Mouse (Mus musculus) heart, postnatal 0 days (tissue): Measurements from ENCODE around the gene Det1. TPM values are rescaled to one million over a fixed set of nuclear protein-coding genes. Genes with fewer than 3 reads are reported as not detected.

Source experiments
- ATAC-seq: fragments of 200-750 bp; cut with Nextera tagmentation; 2 replicates; pipeline ENCODE4 v1.8.0; 2017; ENCODE audit warnings: low read depth, moderate number of reproducible peaks, moderate library complexity; ENCODE audit not compliant: insufficient read depth
- DNase-seq: peaks from one replicate; pipeline ENCODE4 v3.0.0-alpha.2; 2016; ENCODE audit warnings: low spot score
- H3K27ac ChIP-seq: fragments of 300-500 bp; sonication (generic); 2 replicates; pipeline ENCODE4 v1.5.1; 2014; ENCODE audit warnings: low read depth, mild to moderate bottlenecking
- H3K27me3 ChIP-seq: fragments of 300-500 bp; sonication (generic); 2 replicates; pipeline ENCODE4 v1.6.1; 2014; ENCODE audit warnings: low read length, mixed read lengths; ENCODE audit not compliant: control insufficient read depth, insufficient read depth
- H3K36me3 ChIP-seq: fragments of 300-500 bp; sonication (generic); replicated peaks from 2 replicates; pipeline ENCODE4 v1.6.1; 2014; ENCODE audit warnings: low read length, mixed read lengths; ENCODE audit not compliant: control insufficient read depth, insufficient read depth
- H3K4me1 ChIP-seq: fragments of 300-500 bp; sonication (generic); 2 replicates; pipeline ENCODE4 v1.6.1; 2014; ENCODE audit warnings: antibody characterized with exemption; ENCODE audit not compliant: control insufficient read depth, insufficient read depth
- H3K4me2 ChIP-seq: fragments of 300-500 bp; sonication (generic); 2 replicates; pipeline ENCODE4 v1.6.1; 2014; ENCODE audit warnings: low read depth, mild to moderate bottlenecking, low read length, moderate library complexity
- H3K4me3 ChIP-seq: fragments of 300-500 bp; sonication (generic); 2 replicates; pipeline ENCODE4 v1.5.1; 2014; ENCODE audit warnings: low read depth, low read length
- H3K9ac ChIP-seq: fragments of 300-500 bp; sonication (generic); replicated peaks from 2 replicates; pipeline ENCODE4 v1.6.1; 2014; ENCODE audit warnings: low read depth, low read length, mixed read lengths
- H3K9me3 ChIP-seq: fragments of 300-500 bp; sonication (generic); replicated peaks from 2 replicates; pipeline ENCODE4 v1.6.1; 2016; ENCODE audit warnings: low read length; ENCODE audit not compliant: control insufficient read depth
- CTCF ChIP-seq: IDR thresholded peaks from 2 replicates; pipeline ENCODE4 v1.5.1; 2016; ENCODE audit warnings: antibody characterized with exemption, control low read depth, low read depth
- EP300 ChIP-seq: IDR thresholded peaks from 2 replicates; pipeline ENCODE4 v1.6.1; 2016; ENCODE audit warnings: antibody characterized with exemption, low read depth
- WGBS: fragments of 180-500 bp; shearing (Covaris S2); extraction: QIAGEN DNeasy Blood & Tissue Kit; methylation state at CpG from one replicate; pipeline ENCODE4 v1.1.7; 2014; 5-methylcytosine and 5-hydroxymethylcytosine counted together
- microRNA-seq: library from miRNA; unstranded; fragments of <30 nt; microRNA quantifications from one replicate; pipeline ENCODE4, GENCODE M21; 2016
- polyA plus RNA-seq: library from polyadenylated mRNA; unstranded; fragments of >200 nt; fragmentation: Nextera tagmentation; extraction: Ambion mirVana; gene quantifications from 2 replicates; pipeline ENCODE4 v1.2.1, GENCODE M21; 2015
- total RNA-seq: library from RNA; depleted of rRNA; stranded (reverse); fragments of >200 nt; gene quantifications from 2 replicates; pipeline ENCODE4 v1.2.3, GENCODE M21; 2014; ENCODE audit warnings: low replicate concordance; rRNA removed

Gene Det1
- total and polyA plus RNA-seq, 2 experiments from 2014 or later: 8.2 to 11.1 TPM

- TF ChIP-seq EP300 (no peak), CTCF (peak; percentile 92)
- H3K27ac ChIP-seq: no peak overlapping the region
- H3K36me3 ChIP-seq: peaks cover 40% of the 10 kb centered on the region
- H3K27me3 ChIP-seq: no peaks in the 10 kb centered on the region
- ATAC-seq (peak; percentile 65), DNase-seq (peak; percentile 81)
- H3K4me1 ChIP-seq: peaks cover 14% of the 10 kb centered on the region
- H3K4me3 ChIP-seq: no peak overlapping the region
- H3K4me2 ChIP-seq: no peak overlapping the region
- WGBS: 78% methylated on average over 15 of the region's 15 CpGs
- H3K9ac ChIP-seq: no peak overlapping the region
- no peaks in the 10 kb centered on the region for H3K9me3 ChIP-seq
Observed at GRCm38 (mm10) chr7:78791359-78792222, 55.5 kb downstream of the Det1 start.

GRCm38 (mm10) chr7:78787793-78788380 lies 59.2 kb downstream of the Det1 start:
- no peak overlapping the region for H3K4me3 ChIP-seq
- H3K9me3 ChIP-seq: no peaks in the 10 kb centered on the region
- peaks cover 42% of the 10 kb centered on the region for H3K36me3 ChIP-seq
- ATAC-seq (no peak), DNase-seq (no peak)
- no peak overlapping the region for H3K4me2 ChIP-seq
- peaks cover 3% of the 10 kb centered on the region; the same call in 1 of the 2 replicates for H3K4me1 ChIP-seq
- H3K27ac ChIP-seq: no peak overlapping the region
- H3K9ac ChIP-seq: no peak overlapping the region
- WGBS: 82% methylated on average over 12 of the region's 12 CpGs
- H3K27me3 ChIP-seq: no peaks in the 10 kb centered on the region
- TF ChIP-seq CTCF: no peak
- TF ChIP-seq EP300: no peak

- H3K9ac ChIP-seq: no peak overlapping the region
- WGBS: 41% methylated on average over 5 of the region's 5 CpGs
- peaks cover 30% of the 10 kb centered on the region for H3K36me3 ChIP-seq
- no peaks in the 10 kb centered on the region for H3K9me3 ChIP-seq
- no peak overlapping the region for H3K4me3 ChIP-seq
- no peak overlapping the region for H3K27ac ChIP-seq
- H3K4me1 ChIP-seq: peaks cover 9% of the 10 kb centered on the region
- no peaks in the 10 kb centered on the region for H3K27me3 ChIP-seq
- ATAC-seq: no peak
- TF ChIP-seq CTCF: no peak
- TF ChIP-seq EP300: no peak
- no peak for DNase-seq
- no peak overlapping the region for H3K4me2 ChIP-seq
Observed at GRCm38 (mm10) chr7:78785906-78786305, 61.2 kb downstream of the Det1 start.

GRCm38 (mm10) chr7:78782639-78783581 lies 64.2 kb downstream of the Det1 start, which contains the start of the genes Mrps11 and Mrpl46:
Gene Mrps11 (plus strand): TSS chr7:78783119.
Gene Mrpl46 (minus strand): TSS chr7:78783531.
- Histone ChIP-seq H3K4me1 (peaks cover 9% of the 10 kb centered on the region), H3K9ac (peak within 1 kb of the TSS; percentile 81), H3K36me3 (peaks cover 29% of the 10 kb centered on the region), H3K9me3 (no peaks in the 10 kb centered on the region), H3K4me2 (peak within 1 kb of the TSS; percentile 90), H3K27me3 (no peaks in the 10 kb centered on the region), H3K4me3 (peak within 1 kb of the TSS; percentile 88), H3K27ac (peak within 1 kb of the TSS; percentile 59)
- under 1% methylated on average over 44 of the region's 44 CpGs for WGBS
- ATAC-seq (peak; percentile 99), DNase-seq (peak; percentile 78)
- TF ChIP-seq CTCF: no peak
- peak; percentile 85 for TF ChIP-seq EP300

- TF ChIP-seq EP300 (no peak), CTCF (no peak)
- H3K4me2 ChIP-seq: no peak overlapping the region
- no peak overlapping the region for H3K9ac ChIP-seq
- peaks cover 9% of the 10 kb centered on the region for H3K4me1 ChIP-seq
- H3K27ac ChIP-seq: no peak overlapping the region
- 97% methylated on average over 5 of the region's 5 CpGs for WGBS
- no peak for ATAC-seq
- no peak for DNase-seq
- H3K4me3 ChIP-seq: no peak overlapping the region
- peaks cover 66% of the 10 kb centered on the region for H3K36me3 ChIP-seq
- H3K27me3 ChIP-seq: no peaks in the 10 kb centered on the region
- H3K9me3 ChIP-seq: no peaks in the 10 kb centered on the region
Observed at GRCm38 (mm10) chr7:78778741-78779140, 68.3 kb downstream of the Det1 start.

Small RNAs within 50 kb of the gene (microRNA-seq; reads per million reads assigned to microRNA genes)
- 1.6 reads per million for gene Mir7-2

Other genes starting within 250 kb of the Det1 start
- gene Ntrk3, start 109.3 kb downstream of the Det1 start, total RNA-seq: 2.2 and 4.2 TPM in 2 replicates
- 0.88 and 1.1 TPM in 2 replicates for gene Ntrk3, start 109.3 kb downstream of the Det1 start, polyA plus RNA-seq
- gene Mrps11, start 64.1 kb downstream of the Det1 start, total RNA-seq: 43.6 and 78.5 TPM in 2 replicates
- gene Mrps11, start 64.1 kb downstream of the Det1 start, polyA plus RNA-seq: 56.7 and 59.6 TPM in 2 replicates
- gene Mrpl46, start 63.7 kb downstream of the Det1 start, total RNA-seq: 38.3 and 41.4 TPM in 2 replicates
- gene Mrpl46, start 63.7 kb downstream of the Det1 start, polyA plus RNA-seq: 71.5 and 71.6 TPM in 2 replicates
- gene Aen, start 48.6 kb upstream of the Det1 start, total RNA-seq: 18.4 and 22.9 TPM in 2 replicates
- gene Aen, start 48.6 kb upstream of the Det1 start, polyA plus RNA-seq: 28.7 and 31.3 TPM in 2 replicates
- 0.31 and 11.5 TPM in 2 replicates for gene Isg20, start 66.2 kb upstream of the Det1 start, total RNA-seq
- gene Isg20, start 66.2 kb upstream of the Det1 start, polyA plus RNA-seq: 3.1 and 5.2 TPM in 2 replicates
- gene Acan, start 206.2 kb upstream of the Det1 start, total RNA-seq: 2.2 and 5.5 TPM in 2 replicates
- 1.1 and 1.3 TPM in 2 replicates for gene Acan, start 206.2 kb upstream of the Det1 start, polyA plus RNA-seq